Mouse (Mus musculus): ENCODE results near the gene Adar. TPM values are rescaled to one million over a fixed set of nuclear protein-coding genes. Genes with fewer than 3 reads are reported as not detected.

Gene Adar
- polyA plus RNA-seq, 1 experiment from 2014 or later: 20.4 TPM

- H3K4me3 ChIP-seq (ENCODE audit: low read depth, low read length): peak within 1 kb of the TSS; percentile 66
- peaks cover 26% of the 10 kb centered on the region for H3K4me1 ChIP-seq (ENCODE audit: control insufficient read depth, insufficient read depth, low read length)
- under 1% methylated on average over 36 of the region's 36 CpGs for WGBS
- H3K9ac ChIP-seq (ENCODE audit: low read length): peak within 1 kb of the TSS; percentile 77
- no peaks in the 10 kb centered on the region for H3K27me3 ChIP-seq (replicated peaks; ENCODE audit: control insufficient read depth, insufficient read depth, low read length)
- peak within 1 kb of the TSS; percentile 80 for H3K27ac ChIP-seq (ENCODE audit: low read depth, low read length)
- H3K4me2 ChIP-seq (ENCODE audit: low read length): peak within 1 kb of the TSS; percentile 66
- peaks cover 26% of the 10 kb centered on the region for H3K36me3 ChIP-seq (ENCODE audit: control insufficient read depth, insufficient read depth, low read length)
- H3K9me3 ChIP-seq (replicated peaks; ENCODE audit: control insufficient read depth, low read length): no peaks in the 10 kb centered on the region
- DNase-seq (ENCODE audit: low spot score) (peak; percentile 76), ATAC-seq (peak; percentile 73)
These were observed 49.4 kb downstream of the Adar start, which contains the start of gene Chrnb2 for GRCm38 (mm10) chr3:89764119-89764724. Chrnb2 (minus strand) TSS chr3:89764632.

- Histone ChIP-seq H3K4me2 (ENCODE audit: low read length) (no peak overlapping the region), H3K27me3 (replicated peaks; ENCODE audit: control insufficient read depth, insufficient read depth, low read length) (no peaks in the 10 kb centered on the region), H3K9me3 (replicated peaks; ENCODE audit: control insufficient read depth, low read length) (no peaks in the 10 kb centered on the region), H3K4me1 (ENCODE audit: control insufficient read depth, insufficient read depth, low read length) (peaks cover 15% of the 10 kb centered on the region), H3K36me3 (ENCODE audit: control insufficient read depth, insufficient read depth, low read length) (0 out of 2 replicates have a peak, but pooled peaks cover 4% of the 10 kb centered on the region), H3K9ac (ENCODE audit: low read length) (no peak overlapping the region), H3K27ac (ENCODE audit: low read depth, low read length) (no peak overlapping the region), H3K4me3 (ENCODE audit: low read depth, low read length) (no peak overlapping the region)
- ATAC-seq (no peak), DNase-seq (ENCODE audit: low spot score) (no peak)
- WGBS: 83% methylated on average over 7 of the region's 7 CpGs
These were observed 54.8 kb downstream of the Adar start for GRCm38 (mm10) chr3:89769584-89769983.

- no peak for ATAC-seq
- H3K9me3 ChIP-seq (replicated peaks; ENCODE audit: control insufficient read depth, low read length): no peaks in the 10 kb centered on the region
- no peak overlapping the region for H3K4me2 ChIP-seq (ENCODE audit: low read length)
- 58% methylated on average over 2 of the region's 2 CpGs for WGBS
- 0 out of 2 replicates have a peak, but pooled peaks cover 4% of the 10 kb centered on the region for H3K36me3 ChIP-seq (ENCODE audit: control insufficient read depth, insufficient read depth, low read length)
- no peak overlapping the region for H3K4me3 ChIP-seq (ENCODE audit: low read depth, low read length)
- no peak overlapping the region for H3K9ac ChIP-seq (ENCODE audit: low read length)
- no peaks in the 10 kb centered on the region for H3K27me3 ChIP-seq (replicated peaks; ENCODE audit: control insufficient read depth, insufficient read depth, low read length)
- H3K4me1 ChIP-seq (ENCODE audit: control insufficient read depth, insufficient read depth, low read length): peaks cover 20% of the 10 kb centered on the region
- no peak overlapping the region for H3K27ac ChIP-seq (ENCODE audit: low read depth, low read length)
- no peak for DNase-seq (ENCODE audit: low spot score)
These were observed 55.7 kb downstream of the Adar start for GRCm38 (mm10) chr3:89770425-89771002.

- Histone ChIP-seq H3K9me3 (replicated peaks; ENCODE audit: control insufficient read depth, low read length) (no peaks in the 10 kb centered on the region), H3K4me3 (ENCODE audit: low read depth, low read length) (peak overlapping the region; percentile 98), H3K27ac (ENCODE audit: low read depth, low read length) (peak overlapping the region; percentile 94), H3K4me1 (ENCODE audit: control insufficient read depth, insufficient read depth, low read length) (peaks cover 21% of the 10 kb centered on the region), H3K4me2 (ENCODE audit: low read length) (peak overlapping the region; percentile 88), H3K27me3 (replicated peaks; ENCODE audit: control insufficient read depth, insufficient read depth, low read length) (no peaks in the 10 kb centered on the region), H3K36me3 (ENCODE audit: control insufficient read depth, insufficient read depth, low read length) (peaks cover 21% of the 10 kb centered on the region), H3K9ac (ENCODE audit: low read length) (peak overlapping the region; percentile 100)
- ATAC-seq (peak; percentile 72; the same call in 1 of the 2 replicates), DNase-seq (ENCODE audit: low spot score) (peak; percentile 94)
- WGBS: 1% methylated on average over 17 of the region's 17 CpGs
These were observed 57.8 kb downstream of the Adar start for GRCm38 (mm10) chr3:89772588-89772967.

- Histone ChIP-seq H3K9ac (ENCODE audit: low read length) (peak within 1 kb of the TSS; percentile 100), H3K27ac (ENCODE audit: low read depth, low read length) (peak within 1 kb of the TSS; percentile 94), H3K4me1 (ENCODE audit: control insufficient read depth, insufficient read depth, low read length) (peaks cover 21% of the 10 kb centered on the region), H3K9me3 (replicated peaks; ENCODE audit: control insufficient read depth, low read length) (no peaks in the 10 kb centered on the region), H3K4me2 (ENCODE audit: low read length) (peak within 1 kb of the TSS; percentile 88), H3K27me3 (replicated peaks; ENCODE audit: control insufficient read depth, insufficient read depth, low read length) (no peaks in the 10 kb centered on the region), H3K4me3 (ENCODE audit: low read depth, low read length) (peak within 1 kb of the TSS; percentile 98), H3K36me3 (ENCODE audit: control insufficient read depth, insufficient read depth, low read length) (peaks cover 24% of the 10 kb centered on the region)
- 1% methylated on average over 78 of the region's 90 CpGs for WGBS
- DNase-seq (ENCODE audit: low spot score) (peak; percentile 97), ATAC-seq (peak; percentile 94)
These were observed 58.3 kb downstream of the Adar start, which contains the start of gene Ube2q1 for GRCm38 (mm10) chr3:89772968-89773709. Ube2q1 (plus strand) TSS chr3:89773616.

GRCm38 (mm10) chr3:89773740-89774211, 59.0 kb downstream of the Adar start:
- Histone ChIP-seq H3K4me1 (ENCODE audit: control insufficient read depth, insufficient read depth, low read length) (peaks cover 21% of the 10 kb centered on the region), H3K4me2 (ENCODE audit: low read length) (peak overlapping the region; percentile 88), H3K4me3 (ENCODE audit: low read depth, low read length) (peak overlapping the region; percentile 98), H3K27ac (ENCODE audit: low read depth, low read length) (peak overlapping the region; percentile 94), H3K27me3 (replicated peaks; ENCODE audit: control insufficient read depth, insufficient read depth, low read length) (no peaks in the 10 kb centered on the region), H3K9me3 (replicated peaks; ENCODE audit: control insufficient read depth, low read length) (no peaks in the 10 kb centered on the region), H3K9ac (ENCODE audit: low read length) (peak overlapping the region; percentile 100), H3K36me3 (ENCODE audit: control insufficient read depth, insufficient read depth, low read length) (peaks cover 31% of the 10 kb centered on the region)
- ATAC-seq: no peak; the same call in 1 of the 2 replicates
- WGBS: 2% methylated on average over 27 of the region's 37 CpGs
- DNase-seq (ENCODE audit: low spot score): no peak

- peaks cover 33% of the 10 kb centered on the region for H3K36me3 ChIP-seq (ENCODE audit: control insufficient read depth, insufficient read depth, low read length)
- ATAC-seq: no peak
- H3K27ac ChIP-seq (ENCODE audit: low read depth, low read length): no peak overlapping the region
- no peaks in the 10 kb centered on the region for H3K9me3 ChIP-seq (replicated peaks; ENCODE audit: control insufficient read depth, low read length)
- DNase-seq (ENCODE audit: low spot score): no peak
- peak overlapping the region; percentile 100 for H3K9ac ChIP-seq (ENCODE audit: low read length)
- H3K4me2 ChIP-seq (ENCODE audit: low read length): peak overlapping the region; percentile 88
- 48% methylated on average over 15 of the region's 15 CpGs for WGBS
- H3K27me3 ChIP-seq (replicated peaks; ENCODE audit: control insufficient read depth, insufficient read depth, low read length): no peaks in the 10 kb centered on the region
- H3K4me1 ChIP-seq (ENCODE audit: control insufficient read depth, insufficient read depth, low read length): peaks cover 21% of the 10 kb centered on the region
- peak overlapping the region; percentile 98 for H3K4me3 ChIP-seq (ENCODE audit: low read depth, low read length)
These were observed 59.6 kb downstream of the Adar start for GRCm38 (mm10) chr3:89774236-89774960.

GRCm38 (mm10) chr3:89776001-89776400, 61.2 kb downstream of the Adar start:
- H3K4me1 ChIP-seq (ENCODE audit: control insufficient read depth, insufficient read depth, low read length): peaks cover 21% of the 10 kb centered on the region
- H3K9me3 ChIP-seq (replicated peaks; ENCODE audit: control insufficient read depth, low read length): no peaks in the 10 kb centered on the region
- no peak overlapping the region for H3K4me3 ChIP-seq (ENCODE audit: low read depth, low read length)
- no peaks in the 10 kb centered on the region for H3K27me3 ChIP-seq (replicated peaks; ENCODE audit: control insufficient read depth, insufficient read depth, low read length)
- peaks cover 49% of the 10 kb centered on the region for H3K36me3 ChIP-seq (ENCODE audit: control insufficient read depth, insufficient read depth, low read length)
- H3K4me2 ChIP-seq (ENCODE audit: low read length): no peak overlapping the region
- ATAC-seq (no peak), DNase-seq (ENCODE audit: low spot score) (no peak)
- no peak overlapping the region for H3K27ac ChIP-seq (ENCODE audit: low read depth, low read length)
- WGBS: 88% methylated on average over 4 of the region's 4 CpGs
- H3K9ac ChIP-seq (ENCODE audit: low read length): no peak overlapping the region
